Mouse (Mus musculus) liver, embryonic 16.5 days (tissue): ENCODE results near the gene Abtb2. TPM values are rescaled to one million over a fixed set of nuclear protein-coding genes. Genes with fewer than 3 reads are reported as not detected.

Experiments used
- ATAC-seq: fragments of 200-750 bp; cut with Nextera tagmentation; 2 replicates; pipeline ENCODE4 v1.8.0; 2017; ENCODE audit warnings: low read depth, mild to moderate bottlenecking, moderate number of reproducible peaks, moderate library complexity
- H3K27ac ChIP-seq: fragments of 300-500 bp; sonication (generic); 2 replicates; pipeline ENCODE4 v1.5.1; 2014; ENCODE audit warnings: mild to moderate bottlenecking, low read length
- H3K27me3 ChIP-seq: fragments of 300-500 bp; sonication (generic); 2 replicates; pipeline ENCODE4 v1.6.1; 2014; ENCODE audit warnings: low read depth, low read length, mixed read lengths; ENCODE audit not compliant: control insufficient read depth, insufficient read depth
- H3K36me3 ChIP-seq: fragments of 300-500 bp; sonication (generic); 2 replicates; pipeline ENCODE4 v1.6.1; 2014; ENCODE audit warnings: mild to moderate bottlenecking; ENCODE audit not compliant: control insufficient read depth, insufficient read depth
- H3K4me1 ChIP-seq: fragments of 300-500 bp; sonication (generic); 2 replicates; pipeline ENCODE4 v1.6.1; 2014; ENCODE audit warnings: low read depth, low read length, mixed read lengths; ENCODE audit not compliant: control insufficient read depth
- H3K4me2 ChIP-seq: fragments of 300-500 bp; sonication (generic); 2 replicates; pipeline ENCODE4 v1.6.1; 2014; ENCODE audit warnings: low read depth, low read length, mixed read lengths
- H3K4me3 ChIP-seq: fragments of 300-500 bp; sonication (generic); 2 replicates; pipeline ENCODE4 v1.5.1; 2014; ENCODE audit warnings: low read depth, mild to moderate bottlenecking, low read length
- H3K9ac ChIP-seq: fragments of 300-500 bp; sonication (generic); 2 replicates; pipeline ENCODE4 v1.6.1; 2014; ENCODE audit warnings: low read depth, low read length
- H3K9me3 ChIP-seq: fragments of 300-500 bp; sonication (generic); replicated peaks from 2 replicates; pipeline ENCODE4 v1.6.1; 2016; ENCODE audit warnings: low read length; ENCODE audit not compliant: control insufficient read depth
- WGBS: fragments of 180-500 bp; shearing (Covaris S2); extraction: QIAGEN DNeasy Blood & Tissue Kit; methylation state at CpG from one replicate; pipeline ENCODE4 v1.1.7; 2014; ENCODE audit not compliant: insufficient replicate concordance; 5-methylcytosine and 5-hydroxymethylcytosine counted together
- polyA plus RNA-seq: library from polyadenylated mRNA; unstranded; fragments of >200 nt; fragmentation: Nextera tagmentation; extraction: Ambion mirVana; gene quantifications from 2 replicates; pipeline ENCODE4 v1.2.1, GENCODE M21; 2015

Gene Abtb2
- polyA plus RNA-seq, 1 experiment from 2014 or later: 3.3 TPM

DNA sequence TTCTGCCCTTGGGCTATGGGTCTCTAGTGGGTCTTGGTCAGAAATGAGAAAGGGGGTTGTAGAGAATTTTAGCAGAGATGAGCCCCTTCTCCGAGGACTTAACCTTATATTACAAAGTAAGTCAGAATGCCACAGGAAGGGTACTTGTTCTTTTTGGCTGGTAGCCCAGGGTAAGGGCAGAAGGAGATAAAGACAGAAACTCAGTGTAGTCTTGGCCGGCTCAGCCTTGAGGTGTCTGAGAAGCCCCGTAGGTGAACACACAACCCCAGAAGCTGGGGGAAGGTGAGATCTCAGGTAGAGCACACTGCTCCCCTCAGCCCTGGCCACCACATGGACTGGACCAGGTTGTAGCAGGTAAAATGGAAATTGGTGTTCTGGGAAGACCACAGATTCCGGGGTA is 93.1 kb downstream of the Abtb2 start:
- no peak overlapping the region for H3K27ac ChIP-seq
- H3K36me3 ChIP-seq: no peaks in the 10 kb centered on the region
- no peaks in the 10 kb centered on the region for H3K4me1 ChIP-seq
- no peak overlapping the region for H3K4me2 ChIP-seq
- H3K9me3 ChIP-seq: no peaks in the 10 kb centered on the region
- no peak overlapping the region for H3K9ac ChIP-seq
- WGBS: 53% methylated on average over 4 of the region's 4 CpGs
- ATAC-seq: no peak
- no peak overlapping the region for H3K4me3 ChIP-seq
- H3K27me3 ChIP-seq: no peaks in the 10 kb centered on the region

DNA sequence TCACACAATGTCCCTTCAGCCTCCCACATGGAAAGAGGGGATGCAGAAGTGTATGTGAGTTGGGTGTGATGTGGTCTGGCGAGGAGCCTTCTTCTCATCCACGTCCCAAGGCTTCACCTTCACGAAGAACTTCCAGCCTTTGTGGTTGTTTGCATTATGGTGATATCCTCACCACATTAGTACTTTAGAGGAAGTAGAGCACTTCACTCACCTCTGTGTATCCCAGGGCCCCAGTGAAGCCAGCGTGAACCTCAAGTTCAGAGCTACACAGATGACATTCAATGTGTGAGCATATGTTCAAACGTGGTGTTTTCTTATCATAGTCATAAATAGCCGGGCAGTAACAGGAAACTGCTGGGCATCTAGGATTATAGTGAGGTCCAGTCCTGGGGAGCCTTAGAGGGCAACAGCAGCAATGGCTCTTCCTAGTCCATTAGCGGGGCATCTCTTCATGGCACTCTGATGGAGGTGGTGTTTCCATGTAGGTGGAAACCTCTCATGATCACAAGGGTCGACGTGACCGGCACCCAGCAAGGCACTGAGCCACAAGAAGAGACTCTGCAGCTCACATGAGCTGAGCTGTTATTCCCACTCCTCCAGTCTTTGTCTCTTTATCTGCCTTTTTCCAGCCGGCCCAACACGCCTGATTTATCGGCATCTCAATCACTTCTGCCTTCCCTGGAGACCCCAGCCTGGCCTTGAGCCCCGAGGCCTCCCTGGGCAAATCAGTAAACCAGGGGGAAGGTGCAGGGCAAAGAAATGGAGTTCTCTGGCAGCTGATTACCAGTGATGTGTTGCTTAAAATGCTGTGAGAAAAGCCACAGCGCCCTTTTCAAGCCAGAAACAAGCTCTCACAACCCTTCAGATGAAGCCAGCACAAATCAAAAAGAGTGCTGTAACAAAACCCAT is 93.8 kb downstream of the Abtb2 start:
- 44% methylated on average over 15 of the region's 15 CpGs for WGBS
- Histone ChIP-seq H3K9me3 (no peaks in the 10 kb centered on the region), H3K27ac (no peak overlapping the region), H3K4me1 (no peaks in the 10 kb centered on the region), H3K9ac (no peak overlapping the region), H3K4me2 (no peak overlapping the region), H3K4me3 (no peak overlapping the region), H3K36me3 (no peaks in the 10 kb centered on the region), H3K27me3 (no peaks in the 10 kb centered on the region)
- no peak for ATAC-seq

DNA sequence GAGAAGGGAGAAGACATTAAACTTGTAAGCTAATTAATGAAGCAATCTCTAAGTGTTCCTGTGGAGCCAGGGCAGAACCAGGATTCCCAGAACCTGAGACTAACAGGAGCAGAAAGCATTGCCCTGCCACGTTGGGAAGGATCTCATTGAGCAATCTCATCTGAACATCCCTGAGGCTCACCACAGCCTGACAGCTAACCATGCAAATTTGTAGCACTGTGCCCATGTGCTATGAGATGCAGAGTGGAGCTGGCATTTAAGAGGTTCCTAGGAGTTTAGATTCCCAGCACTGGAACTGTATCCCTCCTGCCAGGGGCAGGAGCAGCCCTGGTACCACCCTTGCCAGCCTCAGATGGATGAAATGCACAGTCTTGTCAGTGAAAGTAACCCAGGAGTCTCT is 95.6 kb downstream of the Abtb2 start:
- no peak overlapping the region for H3K27ac ChIP-seq
- no peak for ATAC-seq
- no peaks in the 10 kb centered on the region for H3K4me1 ChIP-seq
- 6% methylated on average over 1 of the region's 1 CpGs for WGBS
- no peaks in the 10 kb centered on the region for H3K36me3 ChIP-seq
- H3K9ac ChIP-seq: no peak overlapping the region
- H3K9me3 ChIP-seq: no peaks in the 10 kb centered on the region
- no peak overlapping the region for H3K4me2 ChIP-seq
- no peaks in the 10 kb centered on the region for H3K27me3 ChIP-seq
- H3K4me3 ChIP-seq: no peak overlapping the region

DNA sequence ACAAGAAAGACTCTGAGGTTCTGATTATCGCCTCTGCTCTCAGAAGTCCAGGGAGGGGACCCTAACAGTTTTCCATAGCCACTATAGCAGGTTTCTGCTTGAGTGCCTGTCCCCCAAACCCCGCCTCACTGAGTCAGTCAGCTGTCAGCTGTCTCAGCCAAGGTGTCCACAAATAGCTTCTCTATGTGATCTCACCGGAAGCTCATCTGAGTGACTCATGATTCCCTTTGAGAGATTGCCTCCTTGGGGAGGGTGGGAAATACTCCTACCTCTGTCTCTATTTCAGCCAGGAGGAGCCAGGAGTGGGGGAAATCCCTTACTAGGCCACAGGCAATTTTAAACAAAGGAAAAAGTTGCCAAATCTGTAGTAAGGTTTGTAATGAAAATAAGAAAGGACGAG is 96.0 kb downstream of the Abtb2 start:
- no peak overlapping the region for H3K27ac ChIP-seq
- H3K4me3 ChIP-seq: no peak overlapping the region
- H3K27me3 ChIP-seq: no peaks in the 10 kb centered on the region
- whole genome bisulfite sequencing: 32% methylated on average over 4 of the region's 4 CpGs
- no peaks in the 10 kb centered on the region for H3K9me3 ChIP-seq
- H3K4me1 ChIP-seq: no peaks in the 10 kb centered on the region
- no peaks in the 10 kb centered on the region for H3K36me3 ChIP-seq
- no peak overlapping the region for H3K4me2 ChIP-seq
- ATAC-seq: 0 out of 2 replicates have a peak, but pooled peaks have one; percentile 13
- no peak overlapping the region for H3K9ac ChIP-seq

DNA sequence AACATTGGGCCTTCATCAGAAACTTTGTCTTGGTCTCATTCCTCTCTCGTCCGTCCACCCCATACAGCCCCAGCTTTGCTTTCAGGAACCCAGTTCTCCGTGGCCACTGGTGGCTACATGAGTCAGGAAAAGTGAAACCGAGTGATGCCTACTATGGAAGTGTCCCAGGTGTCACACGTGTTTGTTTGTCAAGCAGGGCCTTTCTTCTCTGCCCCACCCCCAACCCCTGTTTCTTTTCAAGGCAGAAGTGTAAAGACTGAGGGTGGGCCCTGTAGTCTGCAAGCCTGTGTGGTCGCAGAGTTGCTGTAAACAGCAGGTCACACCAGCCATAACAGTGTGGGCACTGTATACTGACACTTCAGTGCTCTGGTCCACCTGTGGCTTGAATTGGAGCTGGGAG is 98.2 kb downstream of the Abtb2 start:
- Histone ChIP-seq H3K4me1 (no peaks in the 10 kb centered on the region), H3K27me3 (no peaks in the 10 kb centered on the region), H3K4me3 (no peak overlapping the region), H3K9me3 (no peaks in the 10 kb centered on the region), H3K4me2 (no peak overlapping the region), H3K9ac (no peak overlapping the region), H3K27ac (no peak overlapping the region), H3K36me3 (no peaks in the 10 kb centered on the region)
- no peak for ATAC-seq
- 51% methylated on average over 6 of the region's 6 CpGs for WGBS

DNA sequence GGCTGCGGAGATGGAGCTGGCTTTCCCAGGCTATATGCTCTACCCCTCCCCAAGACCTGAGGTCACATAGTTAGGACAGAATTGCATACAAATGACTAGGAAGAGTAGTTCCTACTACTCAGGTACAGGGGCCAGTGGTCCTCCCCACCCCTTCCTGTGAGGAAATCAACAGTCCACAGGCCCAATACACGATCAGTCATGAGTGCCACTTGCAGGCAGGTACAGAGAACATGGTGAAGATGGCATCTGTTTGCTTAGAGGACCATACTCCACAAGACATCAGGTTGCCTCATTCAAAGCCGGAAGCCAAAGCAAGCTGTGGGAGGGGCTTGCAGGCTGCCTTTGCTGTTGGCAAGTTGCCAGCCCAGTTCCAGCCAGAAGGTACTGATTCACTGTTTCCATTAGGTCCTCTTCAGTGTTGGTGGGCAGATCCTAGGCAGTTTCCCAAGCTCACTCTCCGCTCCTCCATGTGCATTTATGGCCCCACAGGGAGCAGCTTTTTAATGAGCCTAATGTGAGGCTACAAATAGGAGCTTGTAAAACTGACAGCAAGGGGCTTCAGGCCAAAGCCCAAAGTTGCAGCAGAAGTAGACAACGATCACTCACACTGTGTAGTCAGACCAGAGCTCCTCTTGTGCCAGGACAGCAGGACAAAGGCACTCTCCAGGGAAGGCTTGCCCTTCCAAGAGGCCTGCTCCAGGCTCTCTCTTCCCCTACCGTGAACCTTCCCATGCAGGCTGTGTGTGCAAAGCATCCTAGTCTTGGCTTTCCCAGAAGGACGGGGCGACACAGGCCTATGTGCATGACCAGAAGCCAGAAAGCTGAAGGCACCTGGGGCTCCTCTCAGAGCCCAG is 102.1 kb downstream of the Abtb2 start:
- Histone ChIP-seq H3K36me3 (no peaks in the 10 kb centered on the region), H3K4me1 (no peaks in the 10 kb centered on the region), H3K4me2 (no peak overlapping the region), H3K27ac (no peak overlapping the region), H3K4me3 (no peak overlapping the region), H3K9ac (no peak overlapping the region), H3K27me3 (no peaks in the 10 kb centered on the region), H3K9me3 (no peaks in the 10 kb centered on the region)
- ATAC-seq: peak; percentile 9; the same call in 1 of the 2 replicates
- 57% methylated on average over 8 of the region's 8 CpGs for WGBS

DNA sequence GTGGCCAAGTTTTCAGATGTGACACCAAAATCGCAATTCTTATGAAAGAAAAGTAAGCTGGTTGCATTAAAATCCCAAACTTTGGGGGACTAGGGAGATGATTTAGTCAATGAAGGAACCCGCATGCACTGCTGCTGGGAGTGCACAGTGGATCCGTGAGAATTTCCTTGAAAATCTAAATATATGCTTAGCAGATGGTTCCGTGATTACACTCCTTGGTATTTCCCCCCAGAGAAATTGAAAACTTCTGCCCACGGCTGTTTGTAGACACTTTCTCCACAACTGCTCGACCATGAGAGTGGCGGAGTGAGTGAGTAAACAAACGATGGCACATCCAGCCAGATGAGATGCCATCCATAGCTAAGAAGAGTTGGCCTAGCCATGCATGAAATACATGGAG is 102.8 kb downstream of the Abtb2 start:
- ATAC-seq: no peak

DNA sequence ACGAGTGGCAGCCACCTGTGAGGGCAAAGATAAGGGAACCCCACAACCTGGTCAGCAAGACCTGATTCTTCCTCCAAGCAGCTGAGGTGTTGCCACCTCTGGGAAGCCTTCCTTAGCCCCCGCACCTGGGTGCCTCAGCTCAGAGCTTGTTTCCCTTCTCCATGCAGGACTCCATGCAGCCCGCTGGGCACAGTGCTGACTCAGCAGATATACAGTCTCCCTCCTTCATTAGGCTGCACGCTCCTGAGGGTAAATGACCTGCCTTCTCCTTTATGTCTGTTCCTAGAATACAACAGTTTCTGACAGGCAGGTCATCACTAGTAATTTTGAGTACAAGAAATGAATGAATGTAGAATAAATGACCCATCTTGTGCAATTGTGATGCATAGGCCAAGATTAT is 103.5 kb downstream of the Abtb2 start:
- Histone ChIP-seq H3K4me1 (no peaks in the 10 kb centered on the region), H3K27me3 (no peaks in the 10 kb centered on the region), H3K27ac (no peak overlapping the region), H3K36me3 (no peaks in the 10 kb centered on the region), H3K4me2 (no peak overlapping the region), H3K9me3 (no peaks in the 10 kb centered on the region), H3K4me3 (no peak overlapping the region), H3K9ac (no peak overlapping the region)
- no peak for ATAC-seq
- WGBS: 70% methylated on average over 4 of the region's 4 CpGs

More for the DNA sequence above, 102.8 kb downstream of the Abtb2 start:
- Histone ChIP-seq H3K36me3 (no peaks in the 10 kb centered on the region), H3K27ac (no peak overlapping the region), H3K9me3 (no peaks in the 10 kb centered on the region), H3K27me3 (no peaks in the 10 kb centered on the region), H3K4me1 (no peaks in the 10 kb centered on the region), H3K4me2 (no peak overlapping the region), H3K4me3 (no peak overlapping the region), H3K9ac (no peak overlapping the region)
- 67% methylated on average over 8 of the region's 8 CpGs for WGBS

DNA sequence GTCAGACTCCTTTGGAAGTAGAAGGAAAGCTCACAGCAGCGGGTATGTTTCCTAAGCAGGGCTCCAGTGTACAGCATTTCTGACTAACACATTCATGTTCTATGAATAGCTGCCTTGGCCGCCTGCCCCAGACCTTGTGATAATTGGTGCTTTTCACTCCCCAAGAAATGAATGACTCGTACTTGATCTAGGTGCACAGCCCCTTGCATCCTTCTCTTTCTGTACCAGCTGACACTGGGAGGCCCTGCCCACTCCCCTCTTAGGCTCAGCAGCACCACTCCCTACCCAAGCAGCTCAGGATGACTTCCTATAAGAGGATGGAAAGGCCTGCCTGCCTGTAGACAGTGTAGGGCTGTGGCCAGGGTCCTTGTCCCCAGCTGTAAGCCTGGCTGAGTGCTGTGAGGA is 104.2 kb downstream of the Abtb2 start:
- no peaks in the 10 kb centered on the region for H3K9me3 ChIP-seq
- H3K36me3 ChIP-seq: no peaks in the 10 kb centered on the region
- no peak overlapping the region for H3K27ac ChIP-seq
- no peak overlapping the region for H3K4me2 ChIP-seq
- no peaks in the 10 kb centered on the region for H3K27me3 ChIP-seq
- no peak overlapping the region for H3K9ac ChIP-seq
- 68% methylated on average over 3 of the region's 3 CpGs for WGBS
- no peak overlapping the region for H3K4me3 ChIP-seq
- H3K4me1 ChIP-seq: no peaks in the 10 kb centered on the region
- ATAC-seq: no peak
